Mouse (Mus musculus) stomach, postnatal 0 days (tissue): ENCODE measurements around the gene Plin2.

Source experiments
- CTCF ChIP-seq: IDR thresholded peaks from 2 replicates; pipeline ENCODE4 v1.5.1; 2016; ENCODE audit warnings: antibody characterized with exemption, low read depth, mild to moderate bottlenecking, moderate library complexity
- EP300 ChIP-seq: optimal IDR thresholded peaks from 2 replicates; pipeline ENCODE3; 2016; ENCODE audit warnings: antibody characterized with exemption

- TF ChIP-seq CTCF (no peak), EP300 (no peak)
These were observed 23.1 kb upstream of the Plin2 start for GRCm38 (mm10) chr4:86692931-86693330.
